Mouse (Mus musculus) neural tube, embryonic 10.5 days (tissue): ENCODE data around the gene Ces1d.
A peak's percentile ranks its signal among the peaks of the same experiment; 100 is the strongest.

ENCODE experiments used
- DNase-seq: peaks from one replicate; pipeline ENCODE4 v3.0.0-alpha.2; 2017; ENCODE audit warnings: low spot score; ENCODE audit errors: extremely low spot score

The Ces1d gene

DNA sequence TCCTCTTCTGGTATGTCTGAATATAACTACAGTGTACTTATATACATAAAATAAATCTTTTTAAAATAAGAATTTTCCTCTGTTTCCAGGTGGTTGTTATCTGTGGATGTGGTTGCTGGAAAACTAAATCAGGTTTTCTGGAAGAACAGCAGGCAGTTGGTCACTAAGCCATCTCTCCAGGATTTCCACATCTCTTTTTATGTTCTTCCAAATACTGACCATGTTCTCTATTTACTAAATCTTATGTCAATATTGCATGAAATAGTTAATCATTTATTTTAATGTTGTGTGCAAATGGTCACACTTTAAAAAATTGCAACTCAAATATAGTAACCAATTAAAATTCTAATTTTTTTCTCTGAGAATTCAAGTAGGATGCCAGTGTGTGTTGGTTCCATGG, 50.3 kb downstream of the Ces1d start:
- DNase-seq: no peak

DNA sequence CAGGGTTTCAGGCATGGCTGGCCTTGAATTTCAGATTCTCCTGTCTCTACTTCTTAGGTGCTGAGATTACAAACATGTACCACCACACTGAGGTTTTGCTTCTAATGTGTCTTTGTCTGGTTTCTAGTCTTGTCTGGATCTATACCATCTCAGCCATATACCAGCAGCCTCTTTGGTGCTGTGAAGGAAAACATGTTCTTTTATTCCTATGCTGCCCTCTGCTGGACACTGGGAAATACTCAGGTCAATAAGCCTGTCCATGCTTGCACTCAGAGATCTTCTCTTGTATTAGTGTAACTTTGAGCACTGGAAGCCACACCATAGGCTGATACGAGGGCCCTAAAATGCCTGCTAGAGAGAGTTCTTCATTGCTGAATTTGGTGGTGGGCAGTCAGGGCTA, 56.9 kb downstream of the Ces1d start:
- DNase-seq: peak; percentile 29

DNA sequence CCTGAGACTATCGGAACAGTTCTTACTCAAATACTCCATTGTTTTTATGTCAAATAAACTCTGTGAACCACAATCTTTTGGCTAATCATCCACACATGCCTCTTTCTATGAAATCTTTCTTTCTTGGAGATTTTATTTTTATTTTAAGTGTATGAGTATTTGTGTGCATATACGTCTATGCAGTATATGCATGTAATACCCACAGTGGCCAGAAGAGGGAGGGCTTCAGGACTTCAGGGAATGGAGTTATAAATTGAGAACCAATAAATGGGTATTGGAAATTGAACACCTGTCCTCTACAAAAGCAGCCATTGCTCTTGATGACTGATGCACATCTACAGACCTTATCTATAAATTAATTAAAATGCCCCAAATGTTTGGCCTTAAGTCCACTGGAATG, 65.4 kb downstream of the Ces1d start:
- DNase-seq: no peak

DNA sequence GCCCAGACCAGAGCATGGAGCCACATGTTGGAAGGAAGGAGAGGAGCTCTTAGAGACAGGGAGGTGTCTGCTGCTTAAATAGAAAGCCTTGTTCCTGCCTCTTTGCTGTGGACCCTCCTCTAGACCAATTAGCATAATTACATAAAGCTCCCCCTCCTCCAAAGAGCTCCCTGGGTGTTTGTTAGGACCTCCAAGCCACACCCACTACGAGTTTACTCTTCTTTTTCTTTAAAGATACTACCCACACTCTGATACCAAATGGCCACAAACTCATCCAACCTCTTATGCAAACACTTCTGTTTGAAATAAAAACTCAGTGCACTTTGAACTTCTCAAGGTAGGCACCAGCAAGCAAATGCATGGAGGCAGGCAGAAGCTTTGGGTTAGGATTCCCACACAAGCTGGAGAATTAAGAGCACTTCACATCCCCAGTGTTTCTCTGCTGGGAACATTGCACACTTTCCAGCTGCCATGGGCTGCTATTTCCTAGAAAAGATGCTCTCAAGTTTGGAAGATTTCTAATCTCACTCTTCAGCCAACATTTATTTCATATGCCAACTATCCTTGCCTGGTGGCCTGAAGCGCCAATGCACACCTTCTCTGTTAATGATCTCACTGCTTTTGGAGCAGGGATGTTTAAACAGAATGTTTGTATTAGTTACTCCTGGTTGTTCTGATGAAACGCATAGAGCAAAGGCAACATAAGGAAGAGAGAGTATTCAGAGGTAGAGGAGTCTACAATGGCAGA, 66.2 kb downstream of the Ces1d start, which contains the start of gene Ces1c:
Gene Ces1c, minus strand, starts transcription at position 51 of the 748 bp plus-strand sequence.
- no peak for DNase-seq

DNA sequence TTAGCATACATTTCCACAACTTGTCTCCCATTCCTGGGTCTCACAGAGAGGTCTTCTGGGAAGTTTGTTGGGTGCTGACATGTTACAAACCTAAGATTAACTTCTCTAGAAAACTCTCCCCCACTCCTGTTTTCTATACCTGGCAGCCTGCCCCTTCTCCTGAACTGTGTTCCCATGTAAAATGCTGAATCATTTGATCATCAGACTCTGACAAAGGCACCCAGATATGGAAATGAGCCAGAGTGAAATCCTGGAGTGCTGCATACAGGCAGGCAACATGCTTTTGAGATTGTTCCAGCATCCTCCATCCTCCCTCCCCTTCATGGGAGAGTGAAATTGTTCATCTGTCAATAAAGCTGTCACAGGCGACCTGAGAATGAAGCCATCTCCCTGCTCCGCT, 71.2 kb downstream of the Ces1d start:
- no peak for DNase-seq

DNA sequence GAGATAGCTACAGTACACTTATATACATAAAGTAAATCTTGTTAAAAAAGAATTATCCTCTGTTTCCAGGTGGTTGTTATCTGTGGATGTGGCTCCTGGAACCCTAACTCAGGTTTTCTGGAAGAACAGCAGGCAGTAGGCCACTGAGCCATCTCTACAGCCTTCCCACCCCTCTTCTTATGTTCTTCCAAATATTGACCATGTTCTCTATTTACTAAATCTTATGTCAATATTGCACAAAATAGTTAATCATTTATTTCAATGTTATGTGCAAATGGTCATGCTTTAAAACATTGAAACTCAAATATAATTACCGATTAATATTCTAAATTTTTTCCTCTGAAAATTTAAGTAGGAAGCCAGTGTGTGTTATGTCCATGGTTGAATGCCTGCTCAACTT, 75.6 kb downstream of the Ces1d start:
- DNase-seq: no peak
